Mouse (Mus musculus) embryonic facial prominence, embryonic 14.5 days (tissue): Measurements from ENCODE around the gene Loxl4. TPM values are rescaled to one million over a fixed set of nuclear protein-coding genes. Genes with fewer than 3 reads are reported as not detected.

Experiments
- ATAC-seq: fragments of 200-750 bp; cut with Nextera tagmentation; 2 replicates; pipeline ENCODE4 v1.8.0; 2017; ENCODE audit warnings: low read depth, moderate number of reproducible peaks, moderate TSS enrichment
- DNase-seq: peaks from one replicate; pipeline ENCODE4 v3.0.0-alpha.2; 2015; ENCODE audit warnings: low spot score
- H3K27ac ChIP-seq: fragments of 300-500 bp; sonication (generic); replicated peaks from 2 replicates; pipeline ENCODE4 v1.5.1; 2014; ENCODE audit warnings: low read depth, mild to moderate bottlenecking, low read length, moderate library complexity
- H3K27me3 ChIP-seq: fragments of 300-500 bp; sonication (generic); replicated peaks from 2 replicates; pipeline ENCODE4 v1.6.1; 2014; ENCODE audit warnings: low read length; ENCODE audit not compliant: control insufficient read depth, insufficient read depth
- H3K36me3 ChIP-seq: fragments of 300-500 bp; sonication (generic); 2 replicates; pipeline ENCODE4 v1.6.1; 2014; ENCODE audit warnings: low read length, mixed read lengths; ENCODE audit not compliant: control insufficient read depth, insufficient read depth
- H3K4me1 ChIP-seq: fragments of 300-500 bp; sonication (generic); 2 replicates; pipeline ENCODE4 v1.6.1; 2014; ENCODE audit warnings: antibody characterized with exemption, low read length; ENCODE audit not compliant: control insufficient read depth, insufficient read depth
- H3K4me2 ChIP-seq: fragments of 300-500 bp; sonication (generic); 2 replicates; pipeline ENCODE4 v1.6.1; 2014; ENCODE audit warnings: low read depth, mild to moderate bottlenecking, low read length, moderate library complexity, mixed read lengths
- H3K4me3 ChIP-seq: fragments of 300-500 bp; sonication (generic); 2 replicates; pipeline ENCODE4 v1.5.1; 2014; ENCODE audit warnings: low read depth, mild to moderate bottlenecking, low read length
- H3K9ac ChIP-seq: fragments of 300-500 bp; sonication (generic); 2 replicates; pipeline ENCODE4 v1.6.1; 2014; ENCODE audit warnings: low read depth, mild to moderate bottlenecking, low read length, moderate library complexity, mixed read lengths
- H3K9me3 ChIP-seq: fragments of 300-500 bp; sonication (generic); 2 replicates; pipeline ENCODE4 v1.6.1; 2016; ENCODE audit warnings: low read length; ENCODE audit not compliant: control insufficient read depth
- WGBS: fragments of 180-500 bp; shearing (Covaris S2); extraction: QIAGEN DNeasy Blood & Tissue Kit; methylation state at CpG from one replicate; pipeline ENCODE4 v1.1.7; 2014; 5-methylcytosine and 5-hydroxymethylcytosine counted together
- polyA plus RNA-seq: library from polyadenylated mRNA; unstranded; fragments of >200 nt; fragmentation: Nextera tagmentation; extraction: Ambion mirVana; gene quantifications from 2 replicates; pipeline ENCODE4 v1.2.1, GENCODE M21; 2014

The Loxl4 gene
- polyA plus RNA-seq, 1 experiment from 2014 or later = 4.1 TPM

DNA sequence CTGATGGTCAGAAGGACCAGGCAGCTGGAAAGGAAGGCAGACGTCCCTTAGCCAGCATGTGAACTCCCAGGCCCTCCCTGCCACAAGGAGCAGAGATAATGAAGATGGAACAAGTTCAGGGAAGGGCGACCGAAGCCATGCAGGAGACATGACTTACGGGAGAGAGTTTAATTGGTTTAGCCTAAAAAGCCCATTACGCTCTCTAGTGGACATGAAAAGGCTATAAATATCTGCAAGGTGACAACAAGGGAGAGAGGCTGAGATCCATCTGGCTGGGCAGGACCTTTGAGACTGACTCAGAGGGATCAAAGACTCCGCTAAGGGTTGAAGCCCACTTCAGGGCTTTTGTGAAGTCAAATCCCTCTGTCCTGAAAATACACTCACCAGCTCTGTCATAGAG is 40.5 kb upstream of the Loxl4 start:
- Histone ChIP-seq H3K4me1 (no peaks in the 10 kb centered on the region), H3K27ac (no peak overlapping the region), H3K27me3 (no peaks in the 10 kb centered on the region), H3K4me3 (no peak overlapping the region), H3K36me3 (no peaks in the 10 kb centered on the region), H3K4me2 (no peak overlapping the region), H3K9ac (no peak overlapping the region), H3K9me3 (no peaks in the 10 kb centered on the region)
- DNase-seq = no peak
- WGBS = 67% methylated on average over 6 of the region's 6 CpGs
- ATAC-seq = no peak

DNA sequence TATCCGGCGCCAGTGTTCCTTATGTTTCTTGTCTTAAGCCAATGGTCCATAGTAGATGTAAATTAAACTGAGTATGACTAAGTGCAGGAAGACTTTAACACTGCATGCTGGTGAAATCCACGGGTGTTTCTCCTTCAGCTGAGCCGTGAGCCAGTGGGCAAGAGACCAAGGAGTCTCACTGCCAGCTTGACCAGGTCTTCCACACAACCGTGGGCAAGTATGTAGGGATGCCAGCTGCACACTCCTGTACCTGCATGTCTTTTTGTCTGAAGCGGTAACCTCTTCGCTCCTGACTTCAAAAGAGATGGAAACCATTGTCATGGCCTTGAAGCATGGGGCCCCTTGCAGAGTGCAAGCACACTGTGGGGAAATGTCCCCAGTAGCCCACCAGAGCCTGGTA is 39.8 kb upstream of the Loxl4 start:
- Histone ChIP-seq H3K36me3 (no peaks in the 10 kb centered on the region), H3K27ac (no peak overlapping the region), H3K4me1 (no peaks in the 10 kb centered on the region), H3K27me3 (no peaks in the 10 kb centered on the region), H3K4me2 (no peak overlapping the region), H3K9me3 (no peaks in the 10 kb centered on the region), H3K4me3 (no peak overlapping the region), H3K9ac (no peak overlapping the region)
- ATAC-seq (no peak), DNase-seq (no peak)
- WGBS = 79% methylated on average over 7 of the region's 7 CpGs

DNA sequence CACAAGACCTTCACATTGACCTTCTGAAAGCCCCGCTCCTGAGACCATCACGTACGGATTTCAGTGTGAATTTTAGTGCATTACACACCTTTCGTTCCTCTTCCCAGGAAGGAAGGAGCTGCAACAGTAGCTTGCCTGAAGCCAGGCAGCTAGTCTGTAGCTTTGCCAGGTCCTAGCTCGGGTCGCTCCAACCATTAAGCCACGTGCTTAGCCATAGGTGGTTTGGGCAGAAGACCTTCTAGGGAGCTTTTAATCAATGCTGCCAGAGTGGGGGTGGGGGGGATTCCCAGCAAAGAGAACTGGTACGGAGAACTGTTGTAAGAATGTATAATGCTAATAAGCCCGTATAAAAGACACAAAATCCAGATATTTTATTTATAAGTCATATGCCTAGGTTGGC is 27.6 kb upstream of the Loxl4 start:
- H3K4me3 ChIP-seq = no peak overlapping the region
- H3K4me2 ChIP-seq = no peak overlapping the region
- H3K27ac ChIP-seq = no peak overlapping the region
- no peak for ATAC-seq
- no peaks in the 10 kb centered on the region for H3K36me3 ChIP-seq
- H3K9me3 ChIP-seq = no peaks in the 10 kb centered on the region; the same call in 1 of the 2 replicates
- H3K4me1 ChIP-seq = 0 out of 2 replicates have a peak, but pooled peaks cover 5% of the 10 kb centered on the region
- WGBS = 85% methylated on average over 9 of the region's 9 CpGs
- DNase-seq = no peak
- no peaks in the 10 kb centered on the region for H3K27me3 ChIP-seq
- no peak overlapping the region for H3K9ac ChIP-seq

DNA sequence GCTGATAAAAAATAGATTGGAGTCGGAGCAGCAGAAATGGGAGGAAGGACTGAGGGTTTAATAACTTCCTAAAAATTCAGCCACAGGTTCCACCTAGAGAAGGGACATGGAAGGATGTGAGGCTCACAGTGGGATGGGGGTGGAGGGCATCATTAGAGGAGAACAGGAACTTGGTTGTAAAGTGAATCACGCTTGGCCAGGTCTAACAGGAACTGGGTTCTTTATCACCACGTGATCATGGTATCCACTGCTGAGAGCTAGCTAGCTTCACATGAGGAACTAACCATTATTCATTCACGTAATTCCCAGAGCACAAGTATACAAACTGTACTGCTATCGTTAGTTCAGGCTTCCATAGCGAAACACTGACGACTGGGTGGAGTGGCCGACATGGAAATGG is 26.9 kb upstream of the Loxl4 start:
- ATAC-seq = no peak
- Histone ChIP-seq H3K27me3 (no peaks in the 10 kb centered on the region), H3K4me3 (no peak overlapping the region), H3K9me3 (no peaks in the 10 kb centered on the region), H3K4me1 (0 out of 2 replicates have a peak, but pooled peaks cover 5% of the 10 kb centered on the region), H3K4me2 (no peak overlapping the region), H3K27ac (no peak overlapping the region), H3K36me3 (no peaks in the 10 kb centered on the region), H3K9ac (no peak overlapping the region)
- 67% methylated on average over 8 of the region's 8 CpGs for WGBS
- DNase-seq = no peak

DNA sequence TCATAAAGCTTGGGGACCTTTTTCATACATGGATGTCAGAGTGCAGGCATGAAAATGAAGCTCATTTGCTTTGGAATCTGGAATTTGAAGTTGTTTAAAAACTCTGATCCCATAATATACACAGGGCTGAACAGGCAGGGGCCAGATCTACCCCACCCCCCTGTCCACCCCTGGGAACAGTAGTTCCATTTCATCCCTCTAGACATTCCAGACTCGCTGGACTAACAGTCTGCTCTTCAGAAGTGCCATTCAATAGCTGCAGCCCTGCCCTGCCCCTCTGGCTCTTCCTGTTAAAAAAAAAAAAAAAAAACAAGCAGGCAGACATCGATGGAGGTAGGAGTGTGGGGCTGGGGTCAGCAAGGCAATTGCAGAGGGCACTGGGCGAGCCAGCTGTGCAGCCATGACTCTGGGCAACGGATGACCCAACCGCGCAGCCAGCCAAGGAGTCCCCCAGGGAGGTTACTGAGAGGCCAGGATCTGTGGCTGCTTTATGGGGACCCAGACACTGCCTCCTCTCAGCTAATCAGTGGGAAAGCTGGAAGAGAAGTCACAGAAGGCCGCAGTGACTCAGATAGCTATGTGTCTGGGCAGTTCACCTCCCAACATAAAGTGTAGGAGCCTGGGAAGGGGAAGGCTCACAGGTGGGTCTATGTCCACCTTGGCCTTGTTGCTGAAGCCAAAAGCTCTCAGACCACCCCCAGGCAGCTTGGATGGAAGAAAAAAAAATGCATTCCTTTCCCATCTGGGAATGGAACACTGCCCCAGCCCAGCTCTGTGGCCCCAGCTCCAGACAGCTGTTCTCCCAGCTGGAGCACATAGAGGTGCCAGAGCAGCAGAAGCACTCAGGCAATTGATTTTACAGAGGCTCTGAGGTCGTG is 26.2 kb upstream of the Loxl4 start:
- no peak overlapping the region for H3K4me3 ChIP-seq
- H3K4me2 ChIP-seq = no peak overlapping the region
- no peak overlapping the region for H3K27ac ChIP-seq
- 6% methylated on average over 8 of the region's 8 CpGs for WGBS
- ATAC-seq (peak; percentile 47; the same call in 1 of the 2 replicates), DNase-seq (no peak)
- H3K4me1 ChIP-seq = 0 out of 2 replicates have a peak, but pooled peaks cover 5% of the 10 kb centered on the region
- no peak overlapping the region for H3K9ac ChIP-seq
- no peaks in the 10 kb centered on the region for H3K27me3 ChIP-seq
- no peaks in the 10 kb centered on the region for H3K36me3 ChIP-seq
- no peaks in the 10 kb centered on the region for H3K9me3 ChIP-seq

DNA sequence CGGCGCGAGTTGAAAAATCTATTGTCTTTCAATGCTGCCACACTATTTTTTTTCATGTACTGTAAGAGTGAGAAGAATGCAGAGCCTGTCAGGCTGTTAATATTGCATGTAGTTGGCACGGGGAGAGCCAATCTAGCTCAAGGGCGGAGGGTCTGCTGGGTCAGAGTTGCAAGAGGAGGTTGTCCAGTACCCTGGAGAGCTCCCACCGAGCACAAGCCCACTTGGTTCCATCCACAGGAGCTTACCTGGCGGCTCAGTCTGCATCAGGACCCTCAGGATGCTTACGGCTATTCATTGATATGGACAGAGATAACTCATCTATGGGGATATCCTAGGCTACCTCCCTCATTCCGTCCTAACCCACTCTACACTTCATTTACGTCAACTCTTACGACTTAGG is 24.0 kb upstream of the Loxl4 start:
- Histone ChIP-seq H3K36me3 (no peaks in the 10 kb centered on the region), H3K4me3 (no peak overlapping the region), H3K4me1 (0 out of 2 replicates have a peak, but pooled peaks cover 6% of the 10 kb centered on the region), H3K9me3 (no peaks in the 10 kb centered on the region), H3K9ac (no peak overlapping the region), H3K27me3 (no peaks in the 10 kb centered on the region), H3K4me2 (no peak overlapping the region), H3K27ac (no peak overlapping the region)
- ATAC-seq (no peak), DNase-seq (peak; percentile 81)
- 44% methylated on average over 11 of the region's 11 CpGs for WGBS

DNA sequence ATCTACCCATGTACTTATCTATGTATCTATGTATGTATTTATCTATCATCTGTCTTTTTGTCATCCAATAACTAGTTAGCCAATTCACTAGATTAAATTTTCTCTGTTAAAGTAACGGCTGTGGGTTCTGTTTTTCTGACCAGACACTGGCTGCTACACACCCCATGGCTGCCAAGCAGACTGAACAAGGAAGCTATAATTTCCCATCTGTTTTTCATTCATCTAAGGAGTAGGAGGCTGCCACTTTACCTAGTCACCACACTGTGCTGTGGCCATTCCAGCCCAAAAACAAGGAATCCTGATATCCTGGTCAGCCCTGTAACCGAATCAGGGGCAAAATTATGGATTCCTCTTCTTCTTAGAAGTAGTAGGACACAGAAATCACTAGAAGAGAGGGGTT is 21.0 kb upstream of the Loxl4 start:
- 32% methylated on average over 2 of the region's 2 CpGs for WGBS
- Histone ChIP-seq H3K9me3 (no peaks in the 10 kb centered on the region), H3K36me3 (no peaks in the 10 kb centered on the region), H3K4me2 (no peak overlapping the region), H3K9ac (no peak overlapping the region), H3K27ac (no peak overlapping the region), H3K4me3 (no peak overlapping the region), H3K27me3 (no peaks in the 10 kb centered on the region), H3K4me1 (peaks cover 2% of the 10 kb centered on the region; the same call in 1 of the 2 replicates)
- ATAC-seq (no peak), DNase-seq (no peak)

DNA sequence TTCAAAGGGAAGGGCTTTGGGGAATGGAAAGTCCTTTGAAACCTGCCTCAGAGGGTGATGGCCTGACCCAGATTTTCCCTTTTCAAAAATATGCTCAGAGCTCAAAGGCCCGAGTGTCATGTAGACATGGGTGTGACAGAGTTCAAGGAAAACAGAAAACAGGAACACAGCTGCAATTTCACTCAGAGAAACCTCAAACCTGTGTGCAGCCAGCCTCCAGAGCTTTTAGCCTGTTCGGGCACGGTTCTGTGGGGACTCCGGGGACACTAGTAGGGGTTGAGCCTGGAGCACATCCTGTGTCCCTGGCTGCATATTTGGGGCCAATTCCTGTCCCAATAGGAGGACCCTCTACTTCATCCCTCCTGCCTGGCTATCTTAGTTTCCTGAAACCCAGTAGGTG is 19.7 kb upstream of the Loxl4 start:
- DNase-seq = no peak
- Histone ChIP-seq H3K27ac (no peak overlapping the region), H3K4me1 (peaks cover 2% of the 10 kb centered on the region; the same call in 1 of the 2 replicates), H3K9ac (no peak overlapping the region), H3K27me3 (no peaks in the 10 kb centered on the region), H3K4me2 (no peak overlapping the region), H3K36me3 (no peaks in the 10 kb centered on the region), H3K4me3 (no peak overlapping the region), H3K9me3 (no peaks in the 10 kb centered on the region)
- 46% methylated on average over 3 of the region's 4 CpGs for WGBS
- ATAC-seq = no peak

DNA sequence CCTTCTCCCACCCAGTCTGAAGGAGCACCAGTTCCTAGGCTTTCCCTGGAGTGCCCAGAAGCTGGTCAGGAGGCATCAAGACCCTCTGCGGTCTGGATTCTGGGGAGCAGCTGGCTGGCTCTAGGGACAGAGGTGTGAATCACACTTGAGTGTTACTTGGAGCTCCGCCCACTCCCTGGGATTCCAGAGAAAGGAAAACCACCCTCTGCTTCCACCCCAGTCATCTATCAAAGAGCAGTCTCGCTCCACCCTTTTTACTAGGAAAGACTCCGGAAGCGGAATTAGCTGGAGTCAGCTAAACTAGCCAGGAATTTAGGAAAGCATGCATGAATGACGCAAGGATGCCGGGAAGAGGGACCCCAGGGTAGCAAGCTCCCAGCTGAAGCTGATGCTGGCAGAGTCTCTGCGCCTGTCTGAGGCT is 18.9 kb upstream of the Loxl4 start:
- no peak overlapping the region for H3K27ac ChIP-seq
- no peaks in the 10 kb centered on the region for H3K9me3 ChIP-seq
- no peaks in the 10 kb centered on the region for H3K27me3 ChIP-seq
- no peak overlapping the region for H3K4me3 ChIP-seq
- H3K4me2 ChIP-seq = peak overlapping the region; percentile 33
- no peaks in the 10 kb centered on the region for H3K36me3 ChIP-seq
- H3K9ac ChIP-seq = peak overlapping the region; percentile 31; the same call in 1 of the 2 replicates
- 13% methylated on average over 8 of the region's 8 CpGs for WGBS
- DNase-seq (peak; percentile 65), ATAC-seq (peak; percentile 57; the same call in 1 of the 2 replicates)
- peaks cover 2% of the 10 kb centered on the region; the same call in 1 of the 2 replicates for H3K4me1 ChIP-seq
